Mouse (Mus musculus): Measurements from ENCODE around the gene Gpr179.
A peak's percentile ranks its signal among the peaks of the same experiment; 100 is the strongest.
"Not testable (repeated sequence)": the region's sequence is repeated elsewhere in the genome, so short reads cannot be mapped to it uniquely, and the experiment has no call there.

Gpr179 gene

DNA sequence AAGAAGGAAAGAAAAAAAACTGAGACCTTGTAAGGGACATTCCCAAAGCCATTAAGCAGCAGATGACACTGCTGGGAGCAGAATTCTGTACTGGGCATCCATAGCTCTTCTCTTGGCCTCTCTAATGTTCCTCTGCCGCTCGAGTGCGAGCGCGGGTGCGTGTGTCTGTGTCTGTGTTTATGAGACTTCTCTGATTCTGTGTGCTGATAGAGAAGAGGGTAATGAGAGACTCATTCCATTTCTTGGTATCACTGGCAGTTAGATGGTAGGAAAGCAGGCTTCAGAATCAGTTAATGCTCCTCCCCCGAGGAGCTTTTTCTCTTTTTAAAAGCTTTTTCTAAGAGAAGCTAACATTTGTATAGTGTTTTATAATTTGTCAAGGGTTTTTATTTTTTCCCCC is 3.4 kb upstream of the Gpr179 start:
- DNase-seq (ENCODE audit: low read depth, low spot score): no peak

DNA sequence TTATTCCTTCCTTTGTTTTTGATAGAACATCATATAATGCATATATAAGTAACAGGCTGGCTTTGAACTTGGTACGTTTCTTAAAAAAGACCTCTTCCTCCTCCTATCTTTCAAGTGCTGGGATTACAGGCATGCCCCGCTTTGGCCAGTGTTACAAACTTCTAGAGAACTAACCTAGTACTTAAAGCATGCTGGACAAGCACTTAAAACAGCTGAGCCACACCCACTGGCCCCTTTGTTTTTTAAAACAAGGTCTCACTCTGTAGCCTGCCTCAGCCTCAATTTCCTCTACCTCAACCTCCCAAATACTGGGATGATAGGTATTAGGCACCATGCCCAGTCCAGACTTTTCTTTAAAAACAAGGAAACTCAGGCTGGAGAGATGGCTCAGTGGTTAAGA is 2.8 kb upstream of the Gpr179 start:
- no peak for DNase-seq (ENCODE audit: low read depth, low spot score)

DNA sequence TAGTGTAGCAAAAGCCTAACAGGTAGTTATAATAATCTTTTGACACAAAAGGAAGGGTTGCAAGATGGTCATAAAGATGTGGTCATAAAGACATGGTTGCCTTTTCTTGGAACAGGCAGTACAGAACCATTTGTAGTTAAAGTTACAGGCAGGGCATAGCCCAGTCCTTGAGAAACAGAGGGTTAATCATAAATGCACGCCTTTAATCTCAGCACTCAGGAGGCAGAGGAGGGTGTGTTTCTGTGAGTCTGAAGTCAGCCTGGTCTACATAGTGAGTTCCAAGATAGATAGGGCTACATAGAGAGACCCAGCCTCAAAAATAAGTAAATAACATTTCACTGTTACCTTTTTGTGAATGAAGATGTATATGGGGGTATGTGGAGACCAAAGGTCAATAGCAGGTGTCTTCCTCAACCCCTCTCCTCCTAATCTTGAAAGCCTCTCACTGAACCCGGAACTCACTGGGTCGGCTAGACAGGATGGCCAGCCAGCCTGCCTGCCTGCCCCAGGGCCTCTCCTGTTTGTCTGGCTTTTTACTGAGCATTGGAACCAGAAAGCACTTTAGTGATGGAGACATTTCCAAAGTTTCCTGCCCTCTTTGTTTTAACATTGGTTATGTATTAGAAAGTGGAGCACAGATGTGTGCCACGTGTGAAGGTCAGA is 1.2 kb upstream of the Gpr179 start:
- no peak for DNase-seq (ENCODE audit: low read depth, low spot score)

DNA sequence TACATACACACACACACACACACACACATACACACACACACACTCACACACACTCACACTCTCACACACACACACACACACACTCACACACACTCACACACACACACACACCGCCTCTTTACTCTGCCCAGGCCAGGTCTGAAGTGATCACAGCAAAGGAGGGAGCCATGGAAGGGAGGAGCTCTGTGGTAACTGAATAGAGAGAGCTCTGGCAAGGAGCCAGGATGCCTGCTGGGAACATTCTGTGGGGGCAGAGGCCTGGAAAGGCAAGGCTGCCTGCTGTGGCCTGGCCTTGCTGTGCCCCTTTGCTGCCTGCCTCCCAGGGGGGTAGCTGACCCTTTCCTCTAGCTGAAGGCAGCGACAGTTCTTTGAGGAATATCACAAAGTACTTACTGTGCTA is 1.8 kb downstream of the Gpr179 start:
- DNase-seq (ENCODE audit: low read depth, low spot score): no peak

DNA sequence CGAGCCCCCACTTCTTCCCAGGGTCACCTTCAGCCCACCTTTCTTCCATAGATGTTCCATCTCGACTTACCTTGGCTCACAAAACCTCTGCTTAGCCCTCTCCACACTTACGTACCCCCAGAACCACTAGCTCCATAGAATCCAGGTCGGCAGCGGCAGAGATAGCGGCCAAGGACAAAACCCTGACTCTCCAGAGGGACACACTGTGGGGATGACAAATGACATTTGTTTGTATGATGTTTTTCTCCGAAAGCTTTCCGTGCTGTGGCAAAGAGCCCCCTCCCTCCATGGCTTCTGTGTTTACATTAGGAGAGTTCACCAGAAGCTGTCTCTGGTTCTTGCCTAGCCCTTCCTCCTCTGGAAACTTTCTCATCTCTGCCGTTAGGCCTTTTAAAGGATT is 4.6 kb downstream of the Gpr179 start:
- no peak for DNase-seq (ENCODE audit: low read depth, low spot score)

DNA sequence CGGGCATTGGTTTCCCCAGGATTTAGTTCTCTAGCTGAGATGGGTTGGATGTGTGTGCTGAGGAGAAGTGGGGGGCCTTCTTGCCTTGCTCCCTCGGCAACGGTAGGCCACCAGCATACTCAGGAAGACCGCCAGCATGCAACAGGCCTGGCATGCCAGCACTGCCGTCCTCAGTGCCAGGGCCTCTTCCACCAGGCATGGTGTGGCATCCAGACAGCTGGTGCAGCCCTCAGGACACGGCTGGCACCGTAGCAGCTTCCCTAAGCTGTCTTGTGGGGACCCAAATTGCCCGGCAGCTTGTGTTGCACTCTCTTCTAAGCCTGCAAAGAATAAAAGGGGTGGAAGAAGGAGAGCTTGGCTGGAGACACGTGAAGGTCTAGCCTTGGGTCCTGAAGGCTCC is 5.5 kb downstream of the Gpr179 start:
- DNase-seq (ENCODE audit: low read depth, low spot score): no peak

DNA sequence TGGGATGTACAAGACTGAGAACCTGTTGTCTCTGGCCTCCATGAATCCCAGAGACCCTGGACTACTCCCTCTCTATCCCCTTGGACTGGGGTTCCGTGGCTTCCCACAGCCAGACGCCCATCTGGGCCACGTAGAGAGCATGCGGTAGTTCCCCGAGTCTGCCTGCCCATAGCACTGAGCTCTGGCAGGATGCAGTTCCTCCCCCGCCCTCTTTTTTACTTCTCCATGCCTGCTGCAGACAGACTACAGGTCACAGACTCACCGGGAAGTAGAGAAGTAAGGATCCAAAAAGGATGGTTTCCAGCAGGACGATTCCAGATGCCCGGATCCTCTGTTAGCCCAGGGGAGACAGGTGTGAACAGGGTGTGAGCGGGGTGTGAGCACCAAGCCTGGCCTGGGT is 6.4 kb downstream of the Gpr179 start:
- DNase-seq (ENCODE audit: low read depth, low spot score): no peak

DNA sequence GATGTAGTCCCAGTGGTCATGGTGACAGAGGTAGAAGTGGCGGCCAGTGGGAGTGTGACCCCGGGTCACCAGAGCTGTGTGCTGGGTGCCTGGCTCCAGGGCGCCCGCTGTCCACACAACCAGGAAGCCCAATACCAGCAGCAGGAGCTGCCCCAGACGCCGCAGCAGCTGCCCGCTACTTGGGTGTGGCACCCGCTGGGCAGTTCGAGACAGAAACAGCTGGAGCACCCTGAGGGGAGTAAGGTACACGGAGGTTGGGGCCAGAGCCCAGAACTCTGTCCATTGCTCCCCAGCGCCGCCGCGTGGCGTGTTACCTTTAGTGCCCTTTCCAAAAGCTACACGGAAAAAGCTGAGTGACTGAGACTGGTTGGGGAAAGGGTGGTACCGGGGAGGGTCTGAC is 8.3 kb downstream of the Gpr179 start:
- DNase-seq (ENCODE audit: low read depth, low spot score): no peak

DNA sequence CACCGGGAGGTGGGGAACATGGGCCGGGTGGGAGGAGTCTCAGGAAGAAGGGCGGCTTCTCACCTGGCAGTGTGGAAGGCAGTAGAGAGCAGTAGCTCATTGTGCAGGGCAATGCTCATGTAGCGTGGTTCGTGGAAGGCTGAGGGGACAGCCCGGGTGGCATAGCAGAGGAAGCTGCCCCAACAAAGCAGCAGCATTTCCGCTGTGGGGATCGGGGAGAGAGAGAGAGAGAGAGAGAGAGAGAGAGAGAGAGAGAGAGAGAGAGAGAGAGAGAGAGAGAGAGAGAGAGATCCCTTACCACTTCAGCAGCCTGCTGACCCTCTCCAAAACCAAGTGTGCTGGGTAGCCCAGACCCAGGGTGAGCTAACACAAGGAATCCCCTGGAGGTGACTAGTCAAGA is 8.7 kb downstream of the Gpr179 start:
- no peak for DNase-seq (ENCODE audit: low read depth, low spot score)

DNA sequence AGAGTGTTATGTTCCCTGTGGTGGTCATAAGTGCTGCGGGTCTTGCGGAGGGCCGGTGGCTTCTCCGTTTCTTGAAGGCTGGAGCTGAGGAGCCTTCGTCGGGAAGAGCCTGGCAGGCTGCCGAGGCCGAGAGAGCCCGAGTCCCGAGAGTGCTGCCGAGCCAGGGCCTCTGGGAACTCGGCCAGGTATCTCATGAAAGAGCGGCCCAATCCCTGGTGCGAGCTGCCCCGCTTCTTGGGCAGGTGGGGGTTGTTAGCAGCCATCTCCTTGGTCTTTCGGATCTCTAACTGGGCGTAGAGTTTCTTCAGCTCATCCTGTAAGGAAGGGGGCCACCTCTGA is 12.9 kb downstream of the Gpr179 start:
- no peak for DNase-seq (ENCODE audit: low read depth, low spot score)

DNA sequence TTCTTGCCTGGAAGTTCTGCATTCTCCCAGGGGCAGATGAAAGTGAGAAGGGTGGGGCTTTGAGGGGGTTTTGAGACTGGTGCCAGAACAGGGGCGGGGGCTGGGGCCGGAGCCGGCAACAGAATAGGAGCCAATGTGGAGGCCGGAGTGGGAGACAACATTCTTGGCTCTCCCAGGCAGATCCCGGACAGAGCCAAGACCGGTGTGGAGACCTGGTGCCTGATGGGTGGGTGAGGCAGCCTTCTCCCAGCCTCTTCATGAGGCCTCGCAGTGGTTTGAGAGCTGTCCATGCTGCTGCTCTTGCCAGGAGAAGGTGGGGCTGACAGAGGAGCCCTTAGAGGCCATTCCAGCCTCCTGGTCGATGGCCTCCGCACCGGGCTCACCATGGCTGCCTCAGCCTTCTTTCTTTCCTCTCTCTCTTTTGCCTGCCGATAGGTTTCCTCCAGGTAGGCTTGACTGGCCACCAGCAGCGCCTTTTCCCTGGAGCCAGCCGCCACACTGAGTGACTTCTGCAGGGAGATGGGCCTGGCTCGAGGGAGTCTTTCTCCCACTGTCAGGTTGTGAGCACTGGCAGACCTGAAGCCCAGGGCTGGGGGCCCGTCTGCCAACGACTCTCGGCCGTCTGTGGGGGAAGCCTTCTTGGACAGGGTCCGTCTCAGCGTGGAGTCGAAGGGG is 13.4 kb downstream of the Gpr179 start:
- no peak for DNase-seq (ENCODE audit: low read depth, low spot score)

DNA sequence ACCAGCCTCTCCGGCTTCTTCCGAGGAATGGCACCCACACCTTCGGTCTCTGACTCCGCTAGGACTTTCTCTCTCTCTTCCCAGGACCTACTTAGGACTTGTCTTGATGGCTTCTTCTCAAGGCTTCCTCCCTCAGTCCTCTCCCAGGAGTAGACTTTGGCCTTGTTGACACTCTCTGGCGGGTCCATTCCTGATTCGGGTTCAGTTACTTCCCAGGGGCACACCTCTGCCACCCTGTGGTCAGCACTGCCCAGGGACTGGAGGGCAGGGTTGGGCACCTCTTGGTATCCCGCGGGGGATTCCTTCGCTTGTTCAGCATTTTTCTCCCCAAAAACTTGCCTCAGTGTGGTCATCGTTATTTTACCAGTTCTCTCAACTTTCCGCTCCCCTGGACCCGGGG is 14.5 kb downstream of the Gpr179 start:
- DNase-seq (ENCODE audit: low read depth, low spot score): no peak

DNA sequence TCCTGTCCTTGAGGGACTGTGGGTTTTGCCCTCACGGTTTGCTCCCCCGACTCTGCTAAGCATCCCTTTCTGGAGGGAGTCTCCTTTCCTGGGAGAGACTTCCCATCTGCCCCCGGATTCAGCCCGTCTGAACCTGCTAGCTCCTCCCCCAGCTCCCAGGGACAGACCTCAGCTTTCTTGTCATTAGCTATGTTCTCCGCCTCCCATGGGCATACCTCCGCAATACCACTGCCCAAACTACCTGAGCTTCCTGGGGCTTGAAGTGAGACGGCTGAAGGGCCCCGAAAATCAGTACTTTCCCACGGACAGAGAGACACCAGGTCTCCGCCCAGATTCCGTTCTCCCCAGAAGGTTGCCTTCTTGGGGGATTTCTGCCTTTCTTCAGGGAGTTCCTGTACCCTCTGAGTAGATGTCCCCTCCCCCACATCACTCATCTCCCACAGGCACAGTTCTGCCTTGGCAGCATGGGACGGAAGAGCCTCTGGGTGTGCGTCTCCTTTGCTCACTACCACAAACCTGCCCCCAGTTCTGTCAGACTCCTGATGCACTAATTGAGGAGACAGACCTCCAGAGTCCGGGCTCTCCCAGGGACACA is 15.0 kb downstream of the Gpr179 start:
- no peak for DNase-seq (ENCODE audit: low read depth, low spot score)

DNA sequence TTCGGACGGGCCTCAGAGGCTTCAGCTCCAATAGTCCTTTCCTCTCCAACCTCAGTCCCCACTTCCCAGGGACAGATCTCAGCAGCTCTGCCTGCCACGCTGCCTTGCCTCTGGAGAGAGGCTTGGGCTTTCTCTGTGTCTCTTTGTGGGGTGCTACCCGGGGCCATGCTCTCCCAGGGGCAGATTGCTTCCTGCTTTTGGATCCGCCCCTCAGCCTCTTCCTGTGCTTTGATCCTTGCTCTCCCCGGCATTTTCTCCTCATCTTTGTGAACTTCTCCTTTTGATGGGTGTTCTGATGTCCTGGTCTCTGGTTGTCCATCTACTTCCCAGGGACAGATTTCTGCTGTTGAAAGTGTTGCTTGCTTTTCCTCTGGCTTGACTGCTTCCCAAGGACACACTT is 15.6 kb downstream of the Gpr179 start:
- no peak for DNase-seq (ENCODE audit: low read depth, low spot score)

DNA sequence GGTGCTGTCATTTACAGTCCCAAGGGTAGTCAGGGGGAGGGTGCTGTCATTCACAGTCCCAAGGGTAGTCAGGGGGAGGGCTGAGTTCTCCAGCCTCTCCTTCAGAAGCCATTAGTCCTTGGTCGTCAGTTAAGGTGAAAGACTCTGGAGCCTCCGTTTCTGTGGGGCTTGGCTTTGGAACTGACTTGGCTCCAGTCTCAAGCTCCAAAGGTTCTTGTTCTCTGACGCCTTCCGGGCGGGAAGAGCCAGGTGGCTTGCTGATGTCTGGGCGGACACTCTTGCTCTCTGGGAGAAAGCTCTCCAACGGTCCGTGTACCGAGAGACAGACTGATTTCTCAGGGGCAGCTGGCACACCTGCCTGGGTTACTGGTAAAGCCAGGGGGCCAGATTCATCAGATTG is 17.5 kb downstream of the Gpr179 start:
- DNase-seq (ENCODE audit: low read depth, low spot score): no peak

DNA sequence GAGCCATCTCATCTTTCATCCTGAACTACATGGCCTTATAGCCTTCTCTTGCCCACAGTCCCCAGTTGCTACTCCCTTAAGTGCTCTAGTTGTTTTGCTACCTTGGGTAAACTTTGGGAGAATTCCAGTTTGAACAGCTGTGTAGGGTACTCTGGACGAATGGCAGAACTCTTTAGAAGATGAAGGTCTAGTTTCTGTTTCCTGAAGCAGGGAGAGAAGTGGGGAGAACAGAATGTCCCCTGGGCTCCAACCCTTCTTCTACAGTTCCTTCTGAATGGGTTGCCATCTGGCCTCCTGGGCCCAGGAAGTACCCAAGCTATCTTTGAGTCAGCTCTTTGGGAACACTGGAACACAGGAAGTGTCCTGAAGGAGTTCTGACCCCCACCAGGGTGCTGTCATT is 18.0 kb downstream of the Gpr179 start:
- no peak for DNase-seq (ENCODE audit: low read depth, low spot score)

DNA sequence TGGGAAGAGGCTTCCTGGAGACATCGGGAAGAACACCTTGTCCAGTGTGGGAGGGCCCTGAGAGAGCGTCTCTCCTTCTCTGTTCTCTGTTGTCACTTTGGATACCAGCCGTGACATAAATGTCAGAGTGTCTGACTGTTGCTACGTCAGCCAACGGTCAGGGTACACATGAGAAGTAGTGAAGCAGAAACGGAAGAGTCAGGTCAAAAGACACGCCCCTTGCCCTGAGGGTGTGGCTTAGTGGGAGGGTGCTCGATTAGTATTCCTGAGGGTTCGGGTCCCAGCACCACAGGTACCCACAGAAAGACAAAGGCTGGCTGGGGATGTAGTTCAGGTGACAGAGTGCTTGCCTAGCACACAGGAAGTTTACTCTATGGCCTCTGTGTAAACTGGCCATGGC is 18.8 kb downstream of the Gpr179 start:
- no peak for DNase-seq (ENCODE audit: low read depth, low spot score)

DNA sequence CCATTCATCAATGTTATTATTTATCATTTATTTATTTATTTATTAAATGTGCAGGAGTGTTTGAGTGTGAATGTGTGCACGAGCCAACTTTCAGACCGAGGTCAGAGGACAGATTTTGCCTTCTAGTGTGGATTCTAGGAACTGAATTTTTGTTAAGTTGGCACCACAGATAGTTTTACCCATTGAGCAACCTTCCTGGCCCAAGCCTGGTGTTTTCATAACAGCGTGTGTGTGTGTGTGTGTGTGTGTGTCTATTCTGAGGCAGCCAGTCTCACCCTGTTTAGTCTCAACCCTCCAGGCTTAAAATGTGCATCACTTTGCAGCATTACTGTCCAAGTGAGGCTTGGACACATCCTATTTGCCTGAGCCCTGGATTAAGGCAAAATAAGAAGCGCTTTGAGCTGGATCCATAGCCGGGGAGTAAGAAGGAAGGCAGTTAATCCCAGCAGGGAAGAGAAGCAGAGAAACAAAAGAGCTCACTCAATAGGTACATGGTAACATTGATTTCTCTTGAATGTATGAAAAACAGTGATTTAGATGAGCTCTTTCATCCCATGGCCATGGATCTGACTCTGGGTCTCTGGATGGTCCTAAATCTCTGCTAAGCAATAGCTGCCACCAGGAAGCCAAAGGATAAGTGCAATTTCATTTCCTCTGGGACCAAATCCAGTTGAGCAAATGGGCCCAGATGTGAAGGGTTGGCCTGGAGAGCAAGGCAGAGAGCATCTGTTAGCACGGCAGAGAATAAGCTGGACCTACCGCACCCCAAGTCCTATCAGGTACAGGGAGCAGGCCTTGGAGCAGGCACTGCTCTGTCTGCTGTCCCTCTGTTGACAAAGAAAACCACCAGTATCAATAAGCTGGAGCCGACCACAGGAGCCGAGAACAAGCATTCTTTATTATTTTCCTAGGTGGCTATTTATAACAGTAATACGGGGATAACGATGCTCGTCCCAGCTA is 20.4 kb downstream of the Gpr179 start:
- no peak for DNase-seq (ENCODE audit: low read depth, low spot score)

DNA sequence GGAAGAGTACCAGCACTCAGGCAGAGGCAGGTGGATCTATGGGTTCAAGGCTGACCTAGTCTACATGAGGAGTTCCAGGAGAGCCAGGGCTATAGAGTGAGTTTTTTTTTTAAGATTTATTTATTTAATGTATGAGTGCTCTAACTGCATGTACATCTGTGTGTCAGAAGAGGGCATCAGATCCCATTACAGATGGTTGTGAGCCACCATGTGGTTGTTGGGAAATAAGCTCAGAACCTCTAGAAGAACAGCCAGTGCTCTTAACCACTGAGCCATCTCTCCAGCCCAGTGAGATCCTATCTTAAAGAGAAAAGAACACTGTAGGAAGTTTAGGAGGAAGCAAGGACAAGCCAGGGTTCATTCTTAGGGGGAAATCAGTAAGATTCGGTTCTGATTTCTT is 21.6 kb downstream of the Gpr179 start:
- DNase-seq (ENCODE audit: low read depth, low spot score): no peak

DNA sequence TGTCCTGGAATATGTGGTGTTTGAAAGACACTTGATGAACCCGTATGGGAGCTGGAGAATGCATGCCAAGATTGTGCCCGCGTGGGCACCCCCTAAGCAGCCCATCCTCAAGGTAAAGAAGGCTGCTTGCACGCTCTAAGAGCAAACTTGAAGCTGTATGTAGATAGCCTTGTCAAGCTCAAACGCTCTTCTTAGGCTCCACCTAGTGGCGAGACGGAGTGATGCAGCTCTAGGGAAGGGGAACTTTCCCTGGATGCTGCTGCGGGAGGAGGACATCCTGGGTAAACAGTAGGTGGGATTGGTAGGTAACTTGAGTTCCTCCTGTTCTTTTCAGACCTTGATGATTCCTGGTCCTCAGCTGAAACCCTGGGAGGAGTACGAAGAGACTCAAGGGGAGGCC is 23.7 kb downstream of the Gpr179 start:
- DNase-seq (ENCODE audit: low read depth, low spot score): peak; percentile 24

DNA sequence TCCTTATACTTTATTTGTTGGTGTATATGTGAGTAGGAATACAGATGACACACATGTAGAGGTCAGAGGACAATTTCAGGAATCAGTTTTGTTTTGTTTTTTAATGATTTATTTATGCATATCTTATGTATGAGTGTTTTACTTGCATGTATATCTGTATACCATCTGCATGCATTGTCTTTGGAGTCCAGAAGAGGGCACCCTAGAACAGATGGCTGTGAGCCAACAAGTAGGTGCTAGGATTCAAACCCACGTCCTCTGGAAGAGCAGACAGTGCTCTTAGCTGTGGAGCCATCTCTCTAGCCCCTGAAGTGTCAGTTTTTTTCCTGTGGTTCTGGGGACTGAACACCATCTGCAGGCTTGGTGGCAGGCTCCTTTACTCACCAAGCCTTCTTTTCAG is 26.7 kb downstream of the Gpr179 start:
- DNase-seq (ENCODE audit: low read depth, low spot score): no peak

DNA sequence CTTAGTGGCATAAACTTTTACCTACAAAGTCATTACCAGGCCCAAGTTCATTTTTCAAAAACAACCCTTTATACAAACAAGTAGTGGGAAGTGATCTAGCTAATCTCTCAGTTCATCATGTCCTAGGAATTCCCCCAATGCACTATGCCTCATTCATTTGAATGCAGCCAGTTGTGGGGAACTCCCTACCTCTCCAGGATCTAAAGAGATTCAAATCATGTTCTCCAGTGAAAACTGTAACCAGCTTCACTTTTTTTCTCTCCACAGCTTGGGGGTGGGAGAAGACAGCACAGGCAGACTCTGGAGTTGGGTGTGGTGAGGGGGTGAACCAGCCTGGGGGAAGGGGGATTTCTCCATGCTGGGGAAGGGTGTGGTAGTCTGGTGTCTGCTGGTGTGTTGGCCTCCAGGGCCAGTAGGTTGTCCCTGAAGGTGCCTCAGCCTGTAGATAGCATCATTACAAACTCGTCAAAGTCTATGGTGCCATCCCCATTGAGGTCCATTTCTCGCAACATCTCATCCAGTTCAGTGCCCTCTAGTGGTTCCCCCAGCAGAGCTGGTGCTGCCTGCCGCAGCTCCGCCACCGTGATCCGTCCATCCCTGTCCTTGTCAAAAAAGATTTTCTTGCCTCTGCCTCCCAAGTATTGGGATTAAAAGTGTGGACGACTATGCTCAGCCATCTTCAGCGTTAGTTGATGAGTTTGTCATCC is 29.8 kb downstream of the Gpr179 start:
- not testable (repeated sequence) for DNase-seq (ENCODE audit: low read depth, low spot score)
